Mouse (Mus musculus): ENCODE results near the gene Lancl3. TPM values are rescaled to one million over a fixed set of nuclear protein-coding genes. Genes with fewer than 3 reads are reported as not detected.
"Not testable (repeated sequence)": the region's sequence is repeated elsewhere in the genome, so short reads cannot be mapped to it uniquely, and the experiment has no call there.

The Lancl3 gene
- polyA plus RNA-seq, 1 experiment from 2014 or later, result not detected

GRCm38 (mm10) chrX:9243381-9243864, 43.7 kb downstream of the Lancl3 start:
- 42% methylated on average over 8 of the region's 8 CpGs for WGBS (ENCODE audit: missing documents)
- H3K4me3 ChIP-seq (ENCODE audit: inconsistent target), result no peak overlapping the region
- H3K27ac ChIP-seq, result no peak overlapping the region
- H3K36me3 ChIP-seq (ENCODE audit: inconsistent target), result no peaks in the 10 kb centered on the region
- no peaks in the 10 kb centered on the region for H3K79me2 ChIP-seq (ENCODE audit: inconsistent target)

- Histone ChIP-seq H3K27ac (no peak overlapping the region), H3K36me3 (ENCODE audit: inconsistent target) (no peaks in the 10 kb centered on the region), H3K79me2 (ENCODE audit: inconsistent target) (no peaks in the 10 kb centered on the region), H3K4me3 (ENCODE audit: inconsistent target) (no peak overlapping the region)
- WGBS (ENCODE audit: missing documents), result 50% methylated on average over 12 of the region's 12 CpGs
These were observed 45.1 kb downstream of the Lancl3 start for GRCm38 (mm10) chrX:9244603-9245336.

GRCm38 (mm10) chrX:9248911-9249310, 49.2 kb downstream of the Lancl3 start:
- Histone ChIP-seq H3K79me2 (ENCODE audit: inconsistent target) (no peaks in the 10 kb centered on the region), H3K27ac (no peak overlapping the region), H3K4me3 (ENCODE audit: inconsistent target) (no peak overlapping the region), H3K36me3 (ENCODE audit: inconsistent target) (no peaks in the 10 kb centered on the region)
- 86% methylated on average over 5 of the region's 5 CpGs for WGBS (ENCODE audit: missing documents)

GRCm38 (mm10) chrX:9253990-9254389, 54.3 kb downstream of the Lancl3 start:
- Histone ChIP-seq H3K36me3 (ENCODE audit: inconsistent target) (no peaks in the 10 kb centered on the region), H3K79me2 (ENCODE audit: inconsistent target) (no peaks in the 10 kb centered on the region), H3K4me3 (ENCODE audit: inconsistent target) (no peak overlapping the region), H3K27ac (no peak overlapping the region)
- 40% methylated on average over 10 of the region's 10 CpGs for WGBS (ENCODE audit: missing documents)

- WGBS (ENCODE audit: missing documents), result 98% methylated on average over 3 of the region's 3 CpGs
- no peak overlapping the region for H3K4me3 ChIP-seq (ENCODE audit: inconsistent target)
- no peak overlapping the region for H3K27ac ChIP-seq
- H3K79me2 ChIP-seq (ENCODE audit: inconsistent target), result no peaks in the 10 kb centered on the region
- H3K36me3 ChIP-seq (ENCODE audit: inconsistent target), result no peaks in the 10 kb centered on the region
These were observed 55.2 kb downstream of the Lancl3 start for GRCm38 (mm10) chrX:9254901-9255300.

- Histone ChIP-seq H3K27ac (no peak within 1 kb of the TSS), H3K36me3 (ENCODE audit: inconsistent target) (no peaks in the 10 kb centered on the region), H3K4me3 (ENCODE audit: inconsistent target) (no peak within 1 kb of the TSS), H3K79me2 (ENCODE audit: inconsistent target) (no peaks in the 10 kb centered on the region)
- 81% methylated on average over 5 of the region's 5 CpGs for WGBS (ENCODE audit: missing documents)
These were observed 57.1 kb downstream of the Lancl3 start, which contains the start of gene Gm14862 for GRCm38 (mm10) chrX:9256766-9257165. Gm14862 (minus strand) TSS chrX:9256899.

GRCm38 (mm10) chrX:9257831-9258230, 58.1 kb downstream of the Lancl3 start:
- no peaks in the 10 kb centered on the region for H3K36me3 ChIP-seq (ENCODE audit: inconsistent target)
- no peak overlapping the region for H3K4me3 ChIP-seq (ENCODE audit: inconsistent target)
- WGBS (ENCODE audit: missing documents), result 71% methylated on average over 7 of the region's 7 CpGs
- H3K27ac ChIP-seq, result no peak overlapping the region
- H3K79me2 ChIP-seq (ENCODE audit: inconsistent target), result no peaks in the 10 kb centered on the region

- Histone ChIP-seq H3K36me3 (ENCODE audit: inconsistent target) (no peaks in the 10 kb centered on the region), H3K79me2 (ENCODE audit: inconsistent target) (no peaks in the 10 kb centered on the region), H3K4me3 (ENCODE audit: inconsistent target) (no peak overlapping the region), H3K27ac (no peak overlapping the region)
- WGBS (ENCODE audit: missing documents), result 31% methylated on average over 1 of the region's 1 CpGs
These were observed 59.6 kb downstream of the Lancl3 start for GRCm38 (mm10) chrX:9259267-9259666.

- no peak overlapping the region for H3K27ac ChIP-seq
- H3K4me3 ChIP-seq (ENCODE audit: inconsistent target), result no peak overlapping the region
- 76% methylated on average over 3 of the region's 3 CpGs for WGBS (ENCODE audit: missing documents)
- no peaks in the 10 kb centered on the region for H3K36me3 ChIP-seq (ENCODE audit: inconsistent target)
- no peaks in the 10 kb centered on the region for H3K79me2 ChIP-seq (ENCODE audit: inconsistent target)
These were observed 71.4 kb downstream of the Lancl3 start for GRCm38 (mm10) chrX:9271112-9271511.

- peak overlapping the region; percentile 29; the same call in 1 of the 2 replicates for H3K4me3 ChIP-seq (ENCODE audit: inconsistent target)
- H3K36me3 ChIP-seq (ENCODE audit: inconsistent target), result no peaks in the 10 kb centered on the region
- H3K79me2 ChIP-seq (ENCODE audit: inconsistent target), result no peaks in the 10 kb centered on the region
- no peak overlapping the region for H3K27ac ChIP-seq
- 34% methylated on average over 7 of the region's 8 CpGs for WGBS (ENCODE audit: missing documents)
These were observed 72.3 kb downstream of the Lancl3 start for GRCm38 (mm10) chrX:9271947-9272459.

GRCm38 (mm10) chrX:9272460-9273361, 73.0 kb downstream of the Lancl3 start, which contains the start of gene Xk:
Xk (plus strand) TSS chrX:9272756.
- Histone ChIP-seq H3K4me3 (ENCODE audit: inconsistent target) (peak within 1 kb of the TSS; percentile 29; the same call in 1 of the 2 replicates), H3K27ac (no peak within 1 kb of the TSS), H3K36me3 (ENCODE audit: inconsistent target) (no peaks in the 10 kb centered on the region), H3K79me2 (ENCODE audit: inconsistent target) (no peaks in the 10 kb centered on the region)
- 13% methylated on average over 69 of the region's 94 CpGs for WGBS (ENCODE audit: missing documents)

- 66% methylated on average over 10 of the region's 12 CpGs for WGBS (ENCODE audit: missing documents)
- H3K4me3 ChIP-seq (ENCODE audit: inconsistent target), result peak overlapping the region; percentile 10; the same call in 1 of the 2 replicates
- no peaks in the 10 kb centered on the region for H3K36me3 ChIP-seq (ENCODE audit: inconsistent target)
- H3K79me2 ChIP-seq (ENCODE audit: inconsistent target), result no peaks in the 10 kb centered on the region
- H3K27ac ChIP-seq, result no peak overlapping the region
These were observed 73.8 kb downstream of the Lancl3 start for GRCm38 (mm10) chrX:9273377-9274002.

GRCm38 (mm10) chrX:9274321-9274720, 74.6 kb downstream of the Lancl3 start:
- 66% methylated on average over 8 of the region's 8 CpGs for WGBS (ENCODE audit: missing documents)

GRCm38 (mm10) chrX:9283464-9283863, 83.8 kb downstream of the Lancl3 start, which contains the start of gene H2al1m:
H2al1m (plus strand) TSS chrX:9283764.
- H3K36me3 ChIP-seq (ENCODE audit: inconsistent target); H3K79me2 ChIP-seq (ENCODE audit: inconsistent target); H3K4me3 ChIP-seq (ENCODE audit: inconsistent target); H3K27ac ChIP-seq: not testable (repeated sequence)
- no CpG with 5 or more reads among the region's 1 CpGs for WGBS (ENCODE audit: missing documents)

More at GRCm38 (mm10) chrX:9274321-9274720, 74.6 kb downstream of the Lancl3 start:
- H3K79me2 ChIP-seq (ENCODE audit: inconsistent target), result no peaks in the 10 kb centered on the region
- H3K36me3 ChIP-seq (ENCODE audit: inconsistent target), result no peaks in the 10 kb centered on the region
- H3K27ac ChIP-seq, result no peak overlapping the region
- no peak overlapping the region for H3K4me3 ChIP-seq (ENCODE audit: inconsistent target)

All from macrophage (primary cell).